Mouse (Mus musculus): Measurements from ENCODE around the gene Nxpe2. TPM values are rescaled to one million over a fixed set of nuclear protein-coding genes. Genes with fewer than 3 reads are reported as not detected.
A peak's percentile ranks its signal among the peaks of the same experiment; 100 is the strongest.
"Not testable (repeated sequence)": the region's sequence is repeated elsewhere in the genome, so short reads cannot be mapped to it uniquely, and the experiment has no call there.

The Nxpe2 gene
- polyA plus RNA-seq, 1 experiment from 2014 or later: 1.1 TPM

GRCm38 (mm10) chr9:48315825-48316224 is 37.4 kb downstream of the Nxpe2 start:
- no peak overlapping the region for H3K27ac ChIP-seq (ENCODE audit: low read depth, low read length)
- H3K36me3 ChIP-seq (ENCODE audit: control insufficient read depth, insufficient read depth, low read length): no peaks in the 10 kb centered on the region
- H3K4me2 ChIP-seq (replicated peaks; ENCODE audit: low read depth, low read length): no peak overlapping the region
- no peak overlapping the region for H3K9ac ChIP-seq (ENCODE audit: low read depth, low read length)
- H3K4me3 ChIP-seq (ENCODE audit: low read length): no peak overlapping the region
- H3K4me1 ChIP-seq (ENCODE audit: control insufficient read depth, insufficient read depth, low read length): no peaks in the 10 kb centered on the region
- ATAC-seq (ENCODE audit: low FRiP score, low TSS enrichment): no peak
- 74% methylated on average over 1 of the region's 1 CpGs for WGBS
- H3K27me3 ChIP-seq (ENCODE audit: control insufficient read depth, insufficient read depth, low read length): no peaks in the 10 kb centered on the region
- H3K9me3 ChIP-seq (ENCODE audit: control insufficient read depth, low read length): no peaks in the 10 kb centered on the region

GRCm38 (mm10) chr9:48314194-48314593 is 39.1 kb downstream of the Nxpe2 start:
- no peaks in the 10 kb centered on the region for H3K9me3 ChIP-seq (ENCODE audit: control insufficient read depth, low read length)
- no peak overlapping the region for H3K4me3 ChIP-seq (ENCODE audit: low read length)
- H3K27ac ChIP-seq (ENCODE audit: low read depth, low read length): peak overlapping the region; percentile 55; the same call in 1 of the 2 replicates
- no peak overlapping the region for H3K9ac ChIP-seq (ENCODE audit: low read depth, low read length)
- ATAC-seq (ENCODE audit: low FRiP score, low TSS enrichment): no peak
- H3K27me3 ChIP-seq (ENCODE audit: control insufficient read depth, insufficient read depth, low read length): no peaks in the 10 kb centered on the region
- no peaks in the 10 kb centered on the region for H3K36me3 ChIP-seq (ENCODE audit: control insufficient read depth, insufficient read depth, low read length)
- H3K4me1 ChIP-seq (ENCODE audit: control insufficient read depth, insufficient read depth, low read length): no peaks in the 10 kb centered on the region
- no peak overlapping the region for H3K4me2 ChIP-seq (replicated peaks; ENCODE audit: low read depth, low read length)
- WGBS: 45% methylated on average over 3 of the region's 3 CpGs

GRCm38 (mm10) chr9:48311241-48311640 is 42.0 kb downstream of the Nxpe2 start:
- Histone ChIP-seq H3K4me1 (ENCODE audit: control insufficient read depth, insufficient read depth, low read length) (no peaks in the 10 kb centered on the region), H3K36me3 (ENCODE audit: control insufficient read depth, insufficient read depth, low read length) (no peaks in the 10 kb centered on the region), H3K9ac (ENCODE audit: low read depth, low read length) (no peak overlapping the region), H3K9me3 (ENCODE audit: control insufficient read depth, low read length) (no peaks in the 10 kb centered on the region), H3K27me3 (ENCODE audit: control insufficient read depth, insufficient read depth, low read length) (no peaks in the 10 kb centered on the region), H3K4me2 (replicated peaks; ENCODE audit: low read depth, low read length) (no peak overlapping the region), H3K4me3 (ENCODE audit: low read length) (no peak overlapping the region), H3K27ac (ENCODE audit: low read depth, low read length) (no peak overlapping the region)
- no peak for ATAC-seq (ENCODE audit: low FRiP score, low TSS enrichment)
- WGBS: 78% methylated on average over 5 of the region's 5 CpGs

- not testable (repeated sequence) for H3K36me3 ChIP-seq (ENCODE audit: control insufficient read depth, insufficient read depth, low read length); H3K9me3 ChIP-seq (ENCODE audit: control insufficient read depth, low read length); H3K4me1 ChIP-seq (ENCODE audit: control insufficient read depth, insufficient read depth, low read length); H3K4me3 ChIP-seq (ENCODE audit: low read length); H3K9ac ChIP-seq (ENCODE audit: low read depth, low read length); ATAC-seq (ENCODE audit: low FRiP score, low TSS enrichment); H3K27me3 ChIP-seq (ENCODE audit: control insufficient read depth, insufficient read depth, low read length); H3K27ac ChIP-seq (ENCODE audit: low read depth, low read length); H3K4me2 ChIP-seq (replicated peaks; ENCODE audit: low read depth, low read length)
- WGBS: 51% methylated on average over 5 of the region's 5 CpGs
These were observed 49.7 kb downstream of the Nxpe2 start for GRCm38 (mm10) chr9:48303564-48303963.

- Histone ChIP-seq H3K9me3 (ENCODE audit: control insufficient read depth, low read length) (no peaks in the 10 kb centered on the region), H3K27ac (ENCODE audit: low read depth, low read length) (no peak overlapping the region), H3K36me3 (ENCODE audit: control insufficient read depth, insufficient read depth, low read length) (no peaks in the 10 kb centered on the region), H3K4me2 (replicated peaks; ENCODE audit: low read depth, low read length) (no peak overlapping the region), H3K4me1 (ENCODE audit: control insufficient read depth, insufficient read depth, low read length) (0 out of 2 replicates have a peak, but pooled peaks cover 3% of the 10 kb centered on the region), H3K4me3 (ENCODE audit: low read length) (no peak overlapping the region), H3K27me3 (ENCODE audit: control insufficient read depth, insufficient read depth, low read length) (no peaks in the 10 kb centered on the region), H3K9ac (ENCODE audit: low read depth, low read length) (no peak overlapping the region)
- ATAC-seq (ENCODE audit: low FRiP score, low TSS enrichment): no peak
- WGBS: 82% methylated on average over 7 of the region's 7 CpGs
These were observed 54.3 kb downstream of the Nxpe2 start for GRCm38 (mm10) chr9:48298983-48299382.

- H3K9ac ChIP-seq (ENCODE audit: low read depth, low read length): no peak overlapping the region
- 77% methylated on average over 2 of the region's 2 CpGs for WGBS
- no peaks in the 10 kb centered on the region for H3K36me3 ChIP-seq (ENCODE audit: control insufficient read depth, insufficient read depth, low read length)
- H3K27ac ChIP-seq (ENCODE audit: low read depth, low read length): no peak overlapping the region
- no peak overlapping the region for H3K4me3 ChIP-seq (ENCODE audit: low read length)
- H3K4me1 ChIP-seq (ENCODE audit: control insufficient read depth, insufficient read depth, low read length): 0 out of 2 replicates have a peak, but pooled peaks cover 3% of the 10 kb centered on the region
- no peak overlapping the region for H3K4me2 ChIP-seq (replicated peaks; ENCODE audit: low read depth, low read length)
- no peaks in the 10 kb centered on the region for H3K27me3 ChIP-seq (ENCODE audit: control insufficient read depth, insufficient read depth, low read length)
- ATAC-seq (ENCODE audit: low FRiP score, low TSS enrichment): no peak
- H3K9me3 ChIP-seq (ENCODE audit: control insufficient read depth, low read length): no peaks in the 10 kb centered on the region
These were observed 58.5 kb downstream of the Nxpe2 start for GRCm38 (mm10) chr9:48294754-48295153.

- H3K4me1 ChIP-seq (ENCODE audit: control insufficient read depth, insufficient read depth, low read length): no peaks in the 10 kb centered on the region
- no peak for ATAC-seq (ENCODE audit: low FRiP score, low TSS enrichment)
- WGBS: 93% methylated on average over 1 of the region's 1 CpGs
- H3K4me2 ChIP-seq (replicated peaks; ENCODE audit: low read depth, low read length): no peak overlapping the region
- H3K4me3 ChIP-seq (ENCODE audit: low read length): no peak overlapping the region
- H3K9ac ChIP-seq (ENCODE audit: low read depth, low read length): no peak overlapping the region
- H3K9me3 ChIP-seq (ENCODE audit: control insufficient read depth, low read length): no peaks in the 10 kb centered on the region
- no peaks in the 10 kb centered on the region for H3K27me3 ChIP-seq (ENCODE audit: control insufficient read depth, insufficient read depth, low read length)
- H3K36me3 ChIP-seq (ENCODE audit: control insufficient read depth, insufficient read depth, low read length): no peaks in the 10 kb centered on the region
- no peak overlapping the region for H3K27ac ChIP-seq (ENCODE audit: low read depth, low read length)
These were observed 63.0 kb downstream of the Nxpe2 start for GRCm38 (mm10) chr9:48290281-48290680.

- no peaks in the 10 kb centered on the region for H3K36me3 ChIP-seq (ENCODE audit: control insufficient read depth, insufficient read depth, low read length)
- H3K27me3 ChIP-seq (ENCODE audit: control insufficient read depth, insufficient read depth, low read length): no peaks in the 10 kb centered on the region
- H3K27ac ChIP-seq (ENCODE audit: low read depth, low read length): no peak overlapping the region
- no peak overlapping the region for H3K4me3 ChIP-seq (ENCODE audit: low read length)
- 89% methylated on average over 8 of the region's 8 CpGs for WGBS
- no peak overlapping the region for H3K9ac ChIP-seq (ENCODE audit: low read depth, low read length)
- H3K4me2 ChIP-seq (replicated peaks; ENCODE audit: low read depth, low read length): no peak overlapping the region
- no peaks in the 10 kb centered on the region for H3K4me1 ChIP-seq (ENCODE audit: control insufficient read depth, insufficient read depth, low read length)
- H3K9me3 ChIP-seq (ENCODE audit: control insufficient read depth, low read length): no peaks in the 10 kb centered on the region
- ATAC-seq (ENCODE audit: low FRiP score, low TSS enrichment): no peak
These were observed 69.0 kb downstream of the Nxpe2 start for GRCm38 (mm10) chr9:48284221-48284620.

- H3K9me3 ChIP-seq (ENCODE audit: control insufficient read depth, low read length): no peaks in the 10 kb centered on the region
- H3K36me3 ChIP-seq (ENCODE audit: control insufficient read depth, insufficient read depth, low read length): no peaks in the 10 kb centered on the region
- H3K4me3 ChIP-seq (ENCODE audit: low read length): no peak overlapping the region
- ATAC-seq (ENCODE audit: low FRiP score, low TSS enrichment): no peak
- 91% methylated on average over 15 of the region's 15 CpGs for WGBS
- H3K9ac ChIP-seq (ENCODE audit: low read depth, low read length): no peak overlapping the region
- H3K4me2 ChIP-seq (replicated peaks; ENCODE audit: low read depth, low read length): no peak overlapping the region
- H3K4me1 ChIP-seq (ENCODE audit: control insufficient read depth, insufficient read depth, low read length): no peaks in the 10 kb centered on the region
- H3K27ac ChIP-seq (ENCODE audit: low read depth, low read length): no peak overlapping the region
- H3K27me3 ChIP-seq (ENCODE audit: control insufficient read depth, insufficient read depth, low read length): no peaks in the 10 kb centered on the region
These were observed 76.4 kb downstream of the Nxpe2 start for GRCm38 (mm10) chr9:48276831-48277230.

Measured in kidney, embryonic 14.5 days (tissue).